Mouse (Mus musculus): ENCODE results near the gene Tamm41. TPM values are rescaled to one million over a fixed set of nuclear protein-coding genes. Genes with fewer than 3 reads are reported as not detected.

The Tamm41 gene
- polyA plus RNA-seq, 1 experiment from 2014 or later: 57.7 TPM

GRCm38 (mm10) chr6:115047816-115048215 lies 10.1 kb upstream of the Tamm41 start:
- Histone ChIP-seq H3K27me3 (no peaks in the 10 kb centered on the region), H3K4me3 (no peak overlapping the region), H3K4me1 (no peaks in the 10 kb centered on the region), H3K4me2 (replicated peaks) (no peak overlapping the region), H3K9me3 (replicated peaks) (no peaks in the 10 kb centered on the region), H3K9ac (no peak overlapping the region), H3K36me3 (no peaks in the 10 kb centered on the region), H3K27ac (no peak overlapping the region)
- WGBS: 88% methylated on average over 1 of the region's 2 CpGs
- ATAC-seq (ENCODE audit: low FRiP score): no peak

- no peak overlapping the region for H3K4me2 ChIP-seq (replicated peaks)
- no peak for ATAC-seq (ENCODE audit: low FRiP score)
- no peak overlapping the region for H3K9ac ChIP-seq
- 74% methylated on average over 1 of the region's 1 CpGs for WGBS
- no peaks in the 10 kb centered on the region for H3K9me3 ChIP-seq (replicated peaks)
- no peak overlapping the region for H3K27ac ChIP-seq
- H3K4me1 ChIP-seq: no peaks in the 10 kb centered on the region
- no peaks in the 10 kb centered on the region for H3K36me3 ChIP-seq
- no peak overlapping the region for H3K4me3 ChIP-seq
- H3K27me3 ChIP-seq: no peaks in the 10 kb centered on the region
Observed at GRCm38 (mm10) chr6:115046064-115046463, 8.4 kb upstream of the Tamm41 start.

GRCm38 (mm10) chr6:115044709-115045108 lies 7.0 kb upstream of the Tamm41 start:
- Histone ChIP-seq H3K4me2 (replicated peaks) (no peak overlapping the region), H3K9me3 (replicated peaks) (no peaks in the 10 kb centered on the region), H3K27me3 (no peaks in the 10 kb centered on the region), H3K4me3 (no peak overlapping the region), H3K27ac (no peak overlapping the region), H3K4me1 (no peaks in the 10 kb centered on the region), H3K9ac (no peak overlapping the region), H3K36me3 (no peaks in the 10 kb centered on the region)
- no peak for ATAC-seq (ENCODE audit: low FRiP score)
- WGBS: 75% methylated on average over 1 of the region's 1 CpGs

- Histone ChIP-seq H3K4me1 (no peaks in the 10 kb centered on the region), H3K9me3 (replicated peaks) (no peaks in the 10 kb centered on the region), H3K9ac (no peak overlapping the region), H3K27me3 (no peaks in the 10 kb centered on the region), H3K36me3 (no peaks in the 10 kb centered on the region), H3K4me2 (replicated peaks) (no peak overlapping the region), H3K27ac (no peak overlapping the region), H3K4me3 (no peak overlapping the region)
- 75% methylated on average over 14 of the region's 14 CpGs for WGBS
- ATAC-seq (ENCODE audit: low FRiP score): no peak
Observed at GRCm38 (mm10) chr6:115043657-115044500, 6.2 kb upstream of the Tamm41 start.

GRCm38 (mm10) chr6:115042609-115043008 lies 4.9 kb upstream of the Tamm41 start:
- Histone ChIP-seq H3K4me3 (no peak overlapping the region), H3K4me1 (no peaks in the 10 kb centered on the region), H3K36me3 (no peaks in the 10 kb centered on the region), H3K27me3 (no peaks in the 10 kb centered on the region), H3K9me3 (replicated peaks) (no peaks in the 10 kb centered on the region), H3K9ac (no peak overlapping the region), H3K27ac (no peak overlapping the region), H3K4me2 (replicated peaks) (no peak overlapping the region)
- ATAC-seq (ENCODE audit: low FRiP score): no peak
- 67% methylated on average over 10 of the region's 10 CpGs for WGBS

- WGBS: 97% methylated on average over 5 of the region's 5 CpGs
- ATAC-seq (ENCODE audit: low FRiP score): no peak
- peaks cover 44% of the 10 kb centered on the region for H3K36me3 ChIP-seq
Observed at GRCm38 (mm10) chr6:115033441-115033840, 4.2 kb downstream of the Tamm41 start.

GRCm38 (mm10) chr6:115030098-115030497 lies 7.6 kb downstream of the Tamm41 start:
- no peaks in the 10 kb centered on the region for H3K4me1 ChIP-seq
- no peaks in the 10 kb centered on the region for H3K27me3 ChIP-seq
- 82% methylated on average over 2 of the region's 2 CpGs for WGBS
- H3K4me3 ChIP-seq: no peak overlapping the region
- H3K9me3 ChIP-seq (replicated peaks): no peaks in the 10 kb centered on the region
- no peak overlapping the region for H3K27ac ChIP-seq
- H3K9ac ChIP-seq: no peak overlapping the region
- H3K4me2 ChIP-seq (replicated peaks): no peak overlapping the region
- H3K36me3 ChIP-seq: peaks cover 58% of the 10 kb centered on the region
- ATAC-seq (ENCODE audit: low FRiP score): no peak

More at GRCm38 (mm10) chr6:115033441-115033840, 4.2 kb downstream of the Tamm41 start:
- Histone ChIP-seq H3K27me3 (no peaks in the 10 kb centered on the region), H3K4me2 (replicated peaks) (no peak overlapping the region), H3K27ac (no peak overlapping the region), H3K9ac (no peak overlapping the region), H3K4me3 (no peak overlapping the region), H3K9me3 (replicated peaks) (no peaks in the 10 kb centered on the region), H3K4me1 (peaks cover 12% of the 10 kb centered on the region)

GRCm38 (mm10) chr6:115029248-115029647 lies 8.4 kb downstream of the Tamm41 start:
- no peaks in the 10 kb centered on the region for H3K9me3 ChIP-seq (replicated peaks)
- H3K36me3 ChIP-seq: peaks cover 64% of the 10 kb centered on the region
- no peak overlapping the region for H3K4me3 ChIP-seq
- H3K4me2 ChIP-seq (replicated peaks): no peak overlapping the region
- H3K9ac ChIP-seq: no peak overlapping the region
- ATAC-seq (ENCODE audit: low FRiP score): no peak
- H3K4me1 ChIP-seq: no peaks in the 10 kb centered on the region
- H3K27ac ChIP-seq: no peak overlapping the region
- H3K27me3 ChIP-seq: no peaks in the 10 kb centered on the region
- 78% methylated on average over 2 of the region's 2 CpGs for WGBS

GRCm38 (mm10) chr6:115027485-115027992 lies 10.1 kb downstream of the Tamm41 start:
- 89% methylated on average over 14 of the region's 14 CpGs for WGBS
- H3K27ac ChIP-seq: no peak overlapping the region
- no peaks in the 10 kb centered on the region for H3K9me3 ChIP-seq (replicated peaks)
- H3K9ac ChIP-seq: no peak overlapping the region
- H3K4me2 ChIP-seq (replicated peaks): no peak overlapping the region
- H3K4me3 ChIP-seq: no peak overlapping the region
- ATAC-seq (ENCODE audit: low FRiP score): no peak
- peaks cover 59% of the 10 kb centered on the region for H3K36me3 ChIP-seq
- H3K27me3 ChIP-seq: no peaks in the 10 kb centered on the region
- H3K4me1 ChIP-seq: no peaks in the 10 kb centered on the region

- Histone ChIP-seq H3K27me3 (no peaks in the 10 kb centered on the region), H3K4me2 (replicated peaks) (no peak overlapping the region), H3K9me3 (replicated peaks) (no peaks in the 10 kb centered on the region), H3K4me3 (no peak overlapping the region), H3K27ac (no peak overlapping the region), H3K36me3 (peaks cover 57% of the 10 kb centered on the region), H3K4me1 (no peaks in the 10 kb centered on the region), H3K9ac (no peak overlapping the region)
- no peak for ATAC-seq (ENCODE audit: low FRiP score)
- WGBS: 93% methylated on average over 9 of the region's 9 CpGs
Observed at GRCm38 (mm10) chr6:115022876-115023275, 14.8 kb downstream of the Tamm41 start.

GRCm38 (mm10) chr6:115015461-115015860 lies 22.2 kb downstream of the Tamm41 start:
- no peak for ATAC-seq (ENCODE audit: low FRiP score)
- H3K4me2 ChIP-seq (replicated peaks): no peak overlapping the region
- no peak overlapping the region for H3K9ac ChIP-seq
- no peak overlapping the region for H3K27ac ChIP-seq
- H3K4me1 ChIP-seq: no peaks in the 10 kb centered on the region
- no peak overlapping the region for H3K4me3 ChIP-seq
- 93% methylated on average over 13 of the region's 13 CpGs for WGBS
- no peaks in the 10 kb centered on the region for H3K9me3 ChIP-seq (replicated peaks)
- peaks cover 60% of the 10 kb centered on the region for H3K36me3 ChIP-seq
- no peaks in the 10 kb centered on the region for H3K27me3 ChIP-seq

- H3K9ac ChIP-seq: no peak overlapping the region
- no peak for ATAC-seq (ENCODE audit: low FRiP score)
- no peaks in the 10 kb centered on the region for H3K27me3 ChIP-seq
- H3K4me3 ChIP-seq: no peak overlapping the region
- WGBS: 92% methylated on average over 4 of the region's 4 CpGs
- H3K27ac ChIP-seq: no peak overlapping the region
- H3K4me1 ChIP-seq: no peaks in the 10 kb centered on the region
- no peaks in the 10 kb centered on the region for H3K9me3 ChIP-seq (replicated peaks)
- peaks cover 59% of the 10 kb centered on the region for H3K36me3 ChIP-seq
- no peak overlapping the region for H3K4me2 ChIP-seq (replicated peaks)
Observed at GRCm38 (mm10) chr6:115013574-115013973, 24.1 kb downstream of the Tamm41 start.

- Histone ChIP-seq H3K36me3 (peaks cover 47% of the 10 kb centered on the region), H3K9ac (no peak overlapping the region), H3K27ac (no peak overlapping the region), H3K4me1 (peaks cover 8% of the 10 kb centered on the region), H3K9me3 (replicated peaks) (no peaks in the 10 kb centered on the region), H3K4me3 (no peak overlapping the region), H3K4me2 (replicated peaks) (no peak overlapping the region), H3K27me3 (no peaks in the 10 kb centered on the region)
- ATAC-seq (ENCODE audit: low FRiP score): no peak
- WGBS: 79% methylated on average over 8 of the region's 8 CpGs
Observed at GRCm38 (mm10) chr6:115011792-115012191, 25.9 kb downstream of the Tamm41 start.

Measured in hindbrain, embryonic 12.5 days (tissue).